Mouse (Mus musculus) lung, adult 2 months (tissue): ENCODE measurements at regions not wholly inside any gene's neighbourhood (a gene's known extent, or its start where the extent isn't known, plus 50 kb on each side); places are given as distances from the start of the nearest gene placed in this dataset.

Source experiments
- DNase-seq: peaks from one replicate; pipeline ENCODE4 v3.0.0; 2022
- H3K4me1 ChIP-seq: fragments of 200-500 bp; 2 replicates; pipeline ENCODE4 v1.6.1; 2011; ENCODE audit warnings: low read length; ENCODE audit not compliant: control insufficient read depth, insufficient read depth
- H3K4me3 ChIP-seq: fragments of 200-500 bp; replicated peaks from 2 replicates; pipeline ENCODE3; 2011; ENCODE audit warnings: low read depth, mild to moderate bottlenecking, control low read depth, low read length; ENCODE audit errors: extremely low read depth
- CTCF ChIP-seq: fragments of 200-500 bp; IDR thresholded peaks from 2 replicates; pipeline ENCODE4 v1.5.1; 2011; ENCODE audit warnings: mild to moderate bottlenecking, low read length, control low read depth; ENCODE audit not compliant: insufficient read depth
- POLR2A ChIP-seq: fragments of 200-500 bp; IDR thresholded peaks from 2 replicates; pipeline ENCODE4 v1.6.1; 2011; ENCODE audit warnings: low read depth, mild to moderate bottlenecking, control low read depth, low read length, borderline replicate concordance; ENCODE audit errors: extremely low read depth
- WGBS: fragments of 180-500 bp; shearing (Covaris S2); methylation state at CpG from one replicate; pipeline ENCODE4 v1.1.7; 2018; 5-methylcytosine and 5-hydroxymethylcytosine counted together

GRCm38 (mm10) chr5:51156901-51157300, 410.6 kb downstream of the Ppargc1a start:
- WGBS, result 37% methylated on average over 3 of the region's 3 CpGs
- no peak for DNase-seq
- Histone ChIP-seq H3K4me3 (no peak overlapping the region), H3K4me1 (no peaks in the 10 kb centered on the region)
- TF ChIP-seq POLR2A (no peak), CTCF (no peak)

DNA sequence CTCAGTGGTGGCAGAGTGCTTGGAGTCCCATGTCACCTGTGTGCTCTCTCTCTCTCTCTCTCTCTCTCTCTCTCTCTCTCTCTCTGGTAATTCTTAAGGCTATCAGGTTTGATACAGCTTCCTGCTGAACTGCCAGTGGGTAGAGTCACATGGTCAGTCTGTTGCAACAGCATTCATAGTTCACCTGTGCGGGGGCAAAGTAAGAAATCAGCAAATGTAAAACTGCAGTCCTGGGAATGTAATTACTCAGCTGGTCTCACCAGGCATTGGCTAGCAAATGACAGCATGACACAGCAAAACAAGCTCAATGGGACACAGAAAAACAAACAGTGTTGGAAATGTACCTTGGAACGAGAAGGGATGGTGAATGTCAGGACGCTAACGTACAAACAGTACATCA, 422.7 kb downstream of the Ppargc1a start:
- no peak for TF ChIP-seq POLR2A
- Histone ChIP-seq H3K4me3 (no peak overlapping the region), H3K4me1 (no peaks in the 10 kb centered on the region)
- 71% methylated on average over 4 of the region's 4 CpGs for WGBS
- no peak for DNase-seq

DNA sequence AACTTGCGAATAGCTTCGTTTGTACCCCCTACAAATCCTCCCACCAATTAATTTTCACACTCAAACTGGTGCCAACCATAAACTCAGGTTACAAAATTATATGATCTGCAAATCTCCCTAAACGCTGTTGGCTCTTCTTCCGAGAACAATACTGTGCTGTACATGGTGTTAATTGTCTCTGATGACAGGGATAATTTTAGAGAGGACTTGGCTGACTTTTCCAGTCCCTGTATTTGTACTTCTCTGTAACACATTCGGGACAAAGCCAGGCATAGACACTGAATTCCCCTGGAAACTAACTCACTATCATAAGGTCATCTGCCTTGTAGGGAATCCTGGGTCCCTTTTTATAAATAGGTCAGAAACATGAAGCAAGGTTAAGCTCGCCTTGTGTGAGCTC, 442.4 kb downstream of the Ppargc1a start:
- 67% methylated on average over 6 of the region's 6 CpGs for WGBS
- Histone ChIP-seq H3K4me1 (no peaks in the 10 kb centered on the region), H3K4me3 (no peak overlapping the region)
- DNase-seq, result no peak
- no peak for TF ChIP-seq CTCF
- no peak for TF ChIP-seq POLR2A

- no peak for TF ChIP-seq POLR2A
- TF ChIP-seq CTCF, result no peak
- no peak for DNase-seq
- no peaks in the 10 kb centered on the region for H3K4me1 ChIP-seq
- H3K4me3 ChIP-seq, result no peak overlapping the region
- 59% methylated on average over 4 of the region's 4 CpGs for WGBS
Observed at GRCm38 (mm10) chr5:51110006-51110405, 457.5 kb downstream of the Ppargc1a start.

- Histone ChIP-seq H3K4me3 (no peak overlapping the region), H3K4me1 (no peaks in the 10 kb centered on the region)
- no peak for TF ChIP-seq POLR2A
- no peak for TF ChIP-seq CTCF
- WGBS, result 67% methylated on average over 1 of the region's 1 CpGs
- DNase-seq, result no peak
Observed at GRCm38 (mm10) chr5:51108737-51109136, 458.8 kb downstream of the Ppargc1a start.

DNA sequence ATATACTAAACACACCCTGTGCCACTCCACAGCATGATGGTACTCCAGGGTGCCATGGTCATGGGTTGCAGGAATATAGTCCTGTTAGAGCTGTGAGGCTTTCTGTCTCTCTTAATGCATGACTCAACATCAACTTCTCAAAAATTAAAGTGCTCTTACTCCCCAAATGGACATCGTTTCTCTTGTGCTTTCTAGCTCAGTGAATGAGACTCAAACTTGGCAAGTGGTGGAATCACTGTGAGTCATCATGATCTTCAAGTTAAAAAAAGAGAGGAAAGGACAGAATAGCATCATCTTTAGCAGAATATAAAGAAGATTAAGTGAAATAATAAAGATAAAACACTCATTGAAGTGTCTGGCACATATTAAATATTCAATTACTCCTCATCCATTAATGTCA, 459.3 kb downstream of the Ppargc1a start:
- DNase-seq, result no peak
- H3K4me3 ChIP-seq, result no peak overlapping the region
- 45% methylated on average over 1 of the region's 1 CpGs for WGBS
- no peaks in the 10 kb centered on the region for H3K4me1 ChIP-seq
- TF ChIP-seq CTCF (no peak), POLR2A (no peak)

DNA sequence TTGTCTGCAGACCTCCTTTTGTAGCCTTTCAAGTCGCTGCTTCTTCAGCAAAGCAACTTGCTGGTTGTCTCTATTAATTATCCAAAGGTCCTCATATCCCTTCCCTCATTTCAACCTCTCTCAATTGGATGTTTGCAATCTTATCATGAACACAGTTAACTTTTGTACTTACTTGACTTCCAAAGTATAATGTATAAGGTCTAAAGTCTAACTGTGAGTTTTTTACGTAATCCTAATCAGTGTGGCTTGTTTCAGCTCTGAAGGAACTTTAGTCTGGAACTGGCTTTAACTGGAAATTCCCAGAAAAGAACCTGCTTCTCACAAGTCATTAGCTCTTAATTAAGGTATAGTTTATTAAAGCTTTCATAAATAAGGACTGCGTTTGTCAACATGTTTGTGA, 467.6 kb downstream of the Ppargc1a start:
- WGBS, result 76% methylated on average over 3 of the region's 3 CpGs
- H3K4me1 ChIP-seq, result no peaks in the 10 kb centered on the region
- DNase-seq, result no peak
- no peak for TF ChIP-seq POLR2A
- TF ChIP-seq CTCF, result no peak
- no peak overlapping the region for H3K4me3 ChIP-seq

DNA sequence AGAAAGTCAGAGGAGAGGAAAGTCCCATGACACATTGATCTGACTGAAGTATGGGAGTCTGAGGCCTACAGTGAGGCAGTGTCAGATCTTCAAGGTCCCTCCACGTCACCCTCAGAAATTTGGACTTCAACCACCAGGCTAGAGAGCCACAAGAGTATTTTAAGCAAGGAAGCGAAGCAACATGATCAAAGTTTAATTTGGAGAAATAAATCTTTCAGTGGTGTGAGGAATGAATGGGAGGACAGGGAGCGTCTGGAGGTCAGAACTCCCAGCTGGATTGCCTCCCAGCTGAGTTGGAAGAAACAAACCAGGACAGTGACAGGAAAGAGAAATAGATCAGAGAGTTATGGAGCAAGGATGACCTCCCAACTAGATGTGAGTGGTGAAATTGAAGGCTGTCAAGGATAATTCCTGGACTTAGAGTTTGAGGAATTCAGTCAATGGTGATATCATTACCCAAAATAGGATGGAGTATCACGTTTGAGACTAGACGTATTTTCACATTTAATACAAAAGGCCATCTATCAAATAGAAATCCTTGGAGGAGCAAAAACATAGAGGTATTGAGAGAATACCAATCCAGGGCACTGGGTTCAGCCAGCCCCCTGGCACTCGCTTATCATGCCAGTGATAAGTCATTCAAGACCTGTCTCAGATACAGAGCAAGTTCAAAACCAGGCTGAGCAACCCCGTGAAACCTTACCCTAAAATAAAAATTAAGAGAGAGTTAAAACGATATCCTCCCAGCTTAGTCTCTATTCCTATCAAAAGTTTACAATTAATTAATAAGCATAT, 494.7 kb downstream of the Ppargc1a start:
- no peak for TF ChIP-seq POLR2A
- no peak for TF ChIP-seq CTCF
- 53% methylated on average over 8 of the region's 8 CpGs for WGBS
- H3K4me1 ChIP-seq, result no peaks in the 10 kb centered on the region; the same call in 1 of the 2 replicates
- DNase-seq, result no peak
- no peak overlapping the region for H3K4me3 ChIP-seq

GRCm38 (mm10) chr5:51072146-51072545, 495.4 kb downstream of the Ppargc1a start:
- DNase-seq, result no peak
- Histone ChIP-seq H3K4me1 (no peaks in the 10 kb centered on the region; the same call in 1 of the 2 replicates), H3K4me3 (no peak overlapping the region)
- no peak for TF ChIP-seq POLR2A
- no peak for TF ChIP-seq CTCF
- WGBS, result 42% methylated on average over 2 of the region's 2 CpGs

DNA sequence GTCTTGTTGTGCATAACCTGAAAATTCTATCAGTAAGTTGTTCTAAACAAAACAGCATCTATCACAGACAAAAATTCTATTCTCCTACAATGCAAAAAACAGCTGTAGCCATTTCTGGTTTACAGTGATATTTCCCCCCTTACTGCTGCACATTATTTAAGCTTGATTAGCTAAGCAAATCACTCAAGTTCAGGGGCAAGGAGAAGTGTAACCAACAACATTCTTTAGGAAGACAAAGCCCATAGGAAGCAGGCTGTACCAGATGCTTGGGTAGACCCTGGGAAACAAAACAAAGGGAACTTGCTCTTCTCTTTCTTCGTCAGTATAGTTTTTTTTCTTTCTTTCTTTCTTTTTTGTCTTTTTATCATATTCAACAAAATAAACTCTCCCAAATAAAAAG, 497.9 kb downstream of the Ppargc1a start:
- no peak for TF ChIP-seq POLR2A
- no peak for TF ChIP-seq CTCF
- 36% methylated on average over 1 of the region's 1 CpGs for WGBS

More for the DNA sequence above, 497.9 kb downstream of the Ppargc1a start:
- Histone ChIP-seq H3K4me3 (no peak overlapping the region), H3K4me1 (no peaks in the 10 kb centered on the region; the same call in 1 of the 2 replicates)
- DNase-seq, result no peak
